Mouse (Mus musculus) C2C12 (cell line): ENCODE results near the gene Ints13.

Source experiments
- CTCF ChIP-seq: IDR thresholded peaks from one replicate; pipeline ENCODE4 v1.5.1; 2011; ENCODE audit not compliant: control insufficient read depth, insufficient read depth, insufficient read length
- FOSL1 ChIP-seq: IDR thresholded peaks from one replicate; pipeline ENCODE4 v1.8.0; 2011; ENCODE audit warnings: mild to moderate bottlenecking, low read length; ENCODE audit not compliant: poor library complexity, insufficient read depth, severe bottlenecking
- MAX ChIP-seq: IDR thresholded peaks from one replicate; pipeline ENCODE4 v1.6.1; 2011; ENCODE audit warnings: mild to moderate bottlenecking, control low read depth
- MYOD1 ChIP-seq: IDR thresholded peaks from one replicate; pipeline ENCODE4 v1.6.1; 2011; ENCODE audit warnings: low read depth; ENCODE audit not compliant: control insufficient read depth, insufficient read length
- MYOG ChIP-seq: IDR thresholded peaks from one replicate; pipeline ENCODE4 v1.6.1; 2011; ENCODE audit not compliant: control insufficient read depth, insufficient read length; ENCODE audit errors: extremely low read depth
- USF1 ChIP-seq: IDR thresholded peaks from one replicate; pipeline ENCODE4 v1.6.1; 2011; ENCODE audit warnings: low read depth, mild to moderate bottlenecking, control low read depth, moderate library complexity

DNA sequence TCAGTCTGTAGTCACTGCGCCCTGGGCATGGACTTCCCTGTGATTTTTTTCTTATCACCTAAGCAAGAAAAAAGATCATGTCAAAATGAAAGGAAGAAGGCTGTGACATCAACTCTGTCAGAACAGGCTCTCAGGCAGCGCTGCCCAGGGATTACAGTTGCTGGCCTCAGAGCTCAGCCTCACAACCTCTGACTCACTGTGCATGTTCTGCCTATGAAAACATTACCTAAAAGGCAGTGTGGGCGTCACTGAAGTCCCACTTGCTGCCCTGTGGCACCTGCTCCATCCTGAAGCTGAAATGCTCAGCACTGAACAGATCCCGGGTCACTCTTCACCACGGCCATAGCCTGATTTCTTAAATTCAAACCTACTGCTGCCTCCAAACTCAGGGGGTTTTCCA lies 35.1 kb upstream of the Ints13 start:
- no peak for TF ChIP-seq FOSL1
- TF ChIP-seq CTCF: no peak
- TF ChIP-seq USF1: no peak
- no peak for TF ChIP-seq MAX
- TF ChIP-seq MYOD1: no peak
- TF ChIP-seq MYOG: no peak
